Mouse (Mus musculus): Measurements from ENCODE around the gene Rhob. TPM values are rescaled to one million over a fixed set of nuclear protein-coding genes. Genes with fewer than 3 reads are reported as not detected.

Gene Rhob
- polyA plus RNA-seq, 1 experiment from 2014 or later: 32.9 TPM

- H3K9ac ChIP-seq (ENCODE audit: low read length): 0 out of 2 replicates have a peak overlapping the region, but pooled peaks have one; percentile 2
- DNase-seq (ENCODE audit: low spot score) (no peak), ATAC-seq (ENCODE audit: low FRiP score, low TSS enrichment) (no peak)
- no peak overlapping the region; the same call in 1 of the 2 replicates for H3K4me2 ChIP-seq (replicated peaks; ENCODE audit: low read depth)
- H3K4me1 ChIP-seq (replicated peaks; ENCODE audit: control insufficient read depth, insufficient read depth): no peaks in the 10 kb centered on the region; the same call in 1 of the 2 replicates
- no peak overlapping the region for H3K4me3 ChIP-seq (ENCODE audit: low read depth, low read length)
- H3K27me3 ChIP-seq (ENCODE audit: control insufficient read depth, insufficient read depth, low read length): no peaks in the 10 kb centered on the region
- no peaks in the 10 kb centered on the region for H3K9me3 ChIP-seq (ENCODE audit: control insufficient read depth, low read length)
- no peaks in the 10 kb centered on the region for H3K36me3 ChIP-seq (ENCODE audit: control insufficient read depth, insufficient read depth, low read length)
- 55% methylated on average over 14 of the region's 14 CpGs for WGBS
- no peak for TF ChIP-seq EP300 (optimal IDR thresholded peaks at IDR 0.05)
- no peak for TF ChIP-seq CTCF (IDR thresholded peaks at IDR 0.05; ENCODE audit: low read depth)
- H3K27ac ChIP-seq (replicated peaks): peak overlapping the region; percentile 93
These were observed 1.9 kb upstream of the Rhob start for GRCm38 (mm10) chr12:8501571-8502305.

- TF ChIP-seq CTCF (IDR thresholded peaks at IDR 0.05; ENCODE audit: low read depth) (no peak), EP300 (optimal IDR thresholded peaks at IDR 0.05) (no peak)
- Histone ChIP-seq H3K27me3 (ENCODE audit: control insufficient read depth, insufficient read depth, low read length) (no peaks in the 10 kb centered on the region), H3K4me1 (replicated peaks; ENCODE audit: control insufficient read depth, insufficient read depth) (peaks cover 4% of the 10 kb centered on the region; the same call in 1 of the 2 replicates), H3K36me3 (ENCODE audit: control insufficient read depth, insufficient read depth, low read length) (no peaks in the 10 kb centered on the region), H3K9ac (ENCODE audit: low read length) (peak overlapping the region; percentile 73), H3K4me2 (replicated peaks; ENCODE audit: low read depth) (peak overlapping the region; percentile 75), H3K9me3 (ENCODE audit: control insufficient read depth, low read length) (no peaks in the 10 kb centered on the region), H3K4me3 (ENCODE audit: low read depth, low read length) (peak overlapping the region; percentile 92), H3K27ac (replicated peaks) (peak overlapping the region; percentile 93)
- DNase-seq (ENCODE audit: low spot score) (no peak), ATAC-seq (ENCODE audit: low FRiP score, low TSS enrichment) (no peak)
- 52% methylated on average over 17 of the region's 17 CpGs for WGBS
These were observed 1.1 kb upstream of the Rhob start for GRCm38 (mm10) chr12:8500597-8501570.

DNA sequence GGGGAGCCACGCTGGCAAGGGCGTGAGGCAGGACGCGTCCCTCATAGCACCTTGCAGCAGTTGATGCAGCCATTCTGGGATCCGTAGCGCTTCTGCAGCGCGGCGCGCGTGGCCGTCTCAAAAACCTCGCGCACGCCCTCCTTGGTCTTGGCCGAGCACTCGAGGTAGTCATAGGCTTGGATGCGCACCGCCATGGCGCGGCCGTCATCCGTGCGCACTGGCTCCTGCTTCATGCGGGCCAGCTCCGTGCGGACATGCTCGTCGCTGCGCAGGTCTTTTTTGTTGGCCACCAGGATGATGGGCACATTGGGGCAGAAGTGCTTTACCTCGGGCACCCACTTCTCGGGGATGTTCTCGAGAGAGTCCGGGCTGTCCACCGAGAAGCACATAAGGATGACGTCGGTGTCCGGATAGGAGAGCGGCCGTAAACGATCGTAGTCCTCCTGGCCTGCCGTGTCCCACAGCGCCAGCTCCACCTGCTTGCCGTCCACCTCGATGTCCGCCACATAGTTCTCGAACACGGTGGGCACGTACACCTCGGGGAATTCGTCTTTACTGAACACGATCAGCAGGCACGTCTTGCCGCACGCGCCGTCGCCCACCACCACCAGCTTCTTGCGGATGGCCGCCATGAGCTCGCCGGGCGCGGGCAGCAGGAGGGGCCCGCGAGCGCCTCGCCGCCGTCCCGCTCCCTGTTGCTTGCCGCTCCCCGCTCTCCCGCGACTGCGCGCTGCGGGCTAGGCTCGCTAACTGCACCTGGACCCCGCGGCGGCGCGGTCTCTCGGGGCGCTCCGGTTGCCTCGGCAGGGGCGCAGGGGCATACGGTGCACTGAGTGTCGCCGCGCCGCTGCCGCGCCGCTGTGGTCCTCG is 573 bp downstream of the Rhob start:
- Histone ChIP-seq H3K27me3 (ENCODE audit: control insufficient read depth, insufficient read depth, low read length) (no peaks in the 10 kb centered on the region), H3K36me3 (ENCODE audit: control insufficient read depth, insufficient read depth, low read length) (no peaks in the 10 kb centered on the region), H3K27ac (replicated peaks) (peak overlapping the region; percentile 100), H3K9ac (ENCODE audit: low read length) (peak overlapping the region; percentile 100), H3K4me2 (replicated peaks; ENCODE audit: low read depth) (peak overlapping the region; percentile 92), H3K4me1 (replicated peaks; ENCODE audit: control insufficient read depth, insufficient read depth) (peaks cover 4% of the 10 kb centered on the region; the same call in 1 of the 2 replicates), H3K4me3 (ENCODE audit: low read depth, low read length) (peak overlapping the region; percentile 92), H3K9me3 (ENCODE audit: control insufficient read depth, low read length) (no peaks in the 10 kb centered on the region)
- DNase-seq (ENCODE audit: low spot score): peak; percentile 70
- TF ChIP-seq EP300 (optimal IDR thresholded peaks at IDR 0.05) (no peak), CTCF (IDR thresholded peaks at IDR 0.05; ENCODE audit: low read depth) (no peak; the same call in 1 of the 2 replicates)
- WGBS: 1% methylated on average over 88 of the region's 99 CpGs
- peak; percentile 18; the same call in 1 of the 2 replicates for ATAC-seq (ENCODE audit: low FRiP score, low TSS enrichment)

- peak; percentile 73 for DNase-seq (ENCODE audit: low spot score)
These were observed 1.2 kb downstream of the Rhob start for GRCm38 (mm10) chr12:8498591-8499000.

GRCm38 (mm10) chr12:8498148-8498571 is 1.6 kb downstream of the Rhob start:
- no peaks in the 10 kb centered on the region for H3K9me3 ChIP-seq (ENCODE audit: control insufficient read depth, low read length)
- peak overlapping the region; percentile 100 for H3K9ac ChIP-seq (ENCODE audit: low read length)
- H3K27me3 ChIP-seq (ENCODE audit: control insufficient read depth, insufficient read depth, low read length): no peaks in the 10 kb centered on the region
- TF ChIP-seq CTCF (IDR thresholded peaks at IDR 0.05; ENCODE audit: low read depth) (no peak), EP300 (optimal IDR thresholded peaks at IDR 0.05) (no peak)
- peak overlapping the region; percentile 100 for H3K27ac ChIP-seq (replicated peaks)
- H3K4me3 ChIP-seq (ENCODE audit: low read depth, low read length): peak overlapping the region; percentile 92
- no peaks in the 10 kb centered on the region for H3K36me3 ChIP-seq (ENCODE audit: control insufficient read depth, insufficient read depth, low read length)
- 19% methylated on average over 8 of the region's 8 CpGs for WGBS
- DNase-seq (ENCODE audit: low spot score) (no peak), ATAC-seq (ENCODE audit: low FRiP score, low TSS enrichment) (no peak)
- peaks cover 4% of the 10 kb centered on the region; the same call in 1 of the 2 replicates for H3K4me1 ChIP-seq (replicated peaks; ENCODE audit: control insufficient read depth, insufficient read depth)
- H3K4me2 ChIP-seq (replicated peaks; ENCODE audit: low read depth): peak overlapping the region; percentile 92

More at GRCm38 (mm10) chr12:8498591-8499000, 1.2 kb downstream of the Rhob start:
- TF ChIP-seq EP300 (optimal IDR thresholded peaks at IDR 0.05) (no peak), CTCF (IDR thresholded peaks at IDR 0.05; ENCODE audit: low read depth) (peak; percentile 51)
- peak overlapping the region; percentile 100 for H3K27ac ChIP-seq (replicated peaks)
- peaks cover 4% of the 10 kb centered on the region; the same call in 1 of the 2 replicates for H3K4me1 ChIP-seq (replicated peaks; ENCODE audit: control insufficient read depth, insufficient read depth)
- H3K27me3 ChIP-seq (ENCODE audit: control insufficient read depth, insufficient read depth, low read length): no peaks in the 10 kb centered on the region
- peak overlapping the region; percentile 92 for H3K4me3 ChIP-seq (ENCODE audit: low read depth, low read length)
- ATAC-seq (ENCODE audit: low FRiP score, low TSS enrichment): no peak
- H3K9me3 ChIP-seq (ENCODE audit: control insufficient read depth, low read length): no peaks in the 10 kb centered on the region
- peak overlapping the region; percentile 100 for H3K9ac ChIP-seq (ENCODE audit: low read length)
- no peaks in the 10 kb centered on the region for H3K36me3 ChIP-seq (ENCODE audit: control insufficient read depth, insufficient read depth, low read length)
- peak overlapping the region; percentile 92 for H3K4me2 ChIP-seq (replicated peaks; ENCODE audit: low read depth)
- 5% methylated on average over 9 of the region's 13 CpGs for WGBS
